Mouse (Mus musculus): ENCODE results near the gene Sufu.

Sufu gene

GRCm38 (mm10) chr19:46434591-46434990, 37.9 kb downstream of the Sufu start:
- no peak for DNase-seq

DNA sequence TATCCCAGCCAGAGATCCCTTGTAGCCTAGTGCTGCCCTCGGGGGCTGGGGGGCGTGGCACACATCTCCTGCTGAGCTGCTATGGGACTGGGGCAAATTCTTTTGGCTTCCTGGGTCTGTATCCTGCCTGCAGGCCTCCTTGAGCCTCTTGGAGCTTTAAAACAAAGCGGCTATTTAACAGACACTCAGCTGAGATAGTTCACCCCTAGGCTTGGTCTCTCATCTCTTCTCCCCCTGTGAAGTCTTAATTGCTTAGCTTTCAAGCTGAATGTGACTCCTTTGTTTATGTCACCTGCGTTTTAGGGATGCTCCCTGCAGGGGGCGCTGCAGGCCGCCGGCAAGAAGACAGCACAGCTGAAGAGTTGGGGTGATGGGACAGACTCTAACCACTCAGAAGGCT, 38.8 kb downstream of the Sufu start:
- DNase-seq = no peak

DNA sequence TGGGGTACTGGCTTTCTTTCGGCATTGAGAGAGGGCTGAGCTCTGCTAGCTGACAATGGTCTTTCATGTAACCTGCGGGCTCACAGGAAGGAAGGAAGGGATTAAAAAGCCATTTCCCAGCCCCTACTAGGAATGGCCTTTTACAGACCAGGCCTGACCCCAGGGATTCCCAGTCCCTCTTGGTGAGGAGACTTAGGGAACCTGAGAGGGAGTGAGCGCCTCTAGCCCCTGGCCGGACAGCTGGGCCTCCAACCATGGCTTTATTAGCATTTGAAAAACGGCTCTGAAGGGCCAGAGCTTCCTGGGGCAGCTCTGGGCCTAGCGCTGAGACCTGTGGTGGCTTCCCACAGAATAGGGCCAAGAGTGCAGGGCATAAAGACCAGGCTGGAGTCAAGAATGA, 46.8 kb downstream of the Sufu start:
- DNase-seq = no peak

GRCm38 (mm10) chr19:46444209-46444608, 47.5 kb downstream of the Sufu start:
- peak; percentile 94 for DNase-seq

DNA sequence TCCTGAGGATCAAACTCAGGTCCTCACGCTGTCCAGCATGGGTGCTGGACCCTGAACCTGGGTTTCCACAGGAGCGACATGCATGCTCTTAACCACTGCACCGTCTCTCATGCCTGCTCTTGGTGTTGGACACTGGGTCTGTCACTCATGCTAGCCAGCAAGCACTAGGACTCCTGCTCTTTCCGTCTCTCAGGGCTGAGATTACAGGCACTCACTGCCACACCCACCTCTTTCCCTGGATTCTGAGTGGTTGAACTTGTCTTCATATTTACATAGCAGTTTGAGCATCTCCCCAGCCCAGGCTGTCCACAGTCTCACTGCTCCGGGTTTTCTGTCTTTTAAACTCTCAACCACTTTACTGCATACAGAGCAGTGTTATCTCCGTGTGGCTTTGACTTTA, 48.9 kb downstream of the Sufu start:
- no peak for DNase-seq

DNA sequence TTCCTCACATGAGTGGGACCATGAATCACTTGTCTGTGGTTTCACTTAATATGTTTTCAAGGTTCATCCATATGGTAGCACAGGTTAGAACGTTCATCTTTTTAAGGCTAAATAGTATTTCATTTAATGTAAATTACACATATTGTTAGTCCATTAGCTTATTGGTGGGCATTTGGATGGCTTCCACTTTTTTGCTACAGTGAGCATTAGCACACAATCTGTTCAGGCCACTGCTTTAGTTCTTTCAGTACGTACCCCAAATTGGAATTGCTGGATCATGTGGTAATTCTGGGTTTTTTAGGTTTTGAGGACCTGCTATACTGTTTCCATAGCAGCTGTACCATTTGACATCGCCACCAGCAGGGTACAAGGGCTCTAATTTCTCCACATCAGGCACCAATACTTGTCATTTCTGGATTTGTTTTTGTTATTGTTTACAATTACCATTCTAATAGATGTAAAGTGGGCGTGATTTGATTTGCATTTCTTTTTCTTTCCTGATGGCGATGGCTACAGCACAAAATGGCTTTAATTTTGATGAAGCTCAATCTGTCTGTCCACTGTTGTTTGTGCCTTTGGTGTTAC, 49.8 kb downstream of the Sufu start:
- DNase-seq = no peak

- no peak for DNase-seq
Observed at GRCm38 (mm10) chr19:46447110-46447509, 50.4 kb downstream of the Sufu start.

GRCm38 (mm10) chr19:46447911-46448310, 51.2 kb downstream of the Sufu start:
- no peak for DNase-seq

DNA sequence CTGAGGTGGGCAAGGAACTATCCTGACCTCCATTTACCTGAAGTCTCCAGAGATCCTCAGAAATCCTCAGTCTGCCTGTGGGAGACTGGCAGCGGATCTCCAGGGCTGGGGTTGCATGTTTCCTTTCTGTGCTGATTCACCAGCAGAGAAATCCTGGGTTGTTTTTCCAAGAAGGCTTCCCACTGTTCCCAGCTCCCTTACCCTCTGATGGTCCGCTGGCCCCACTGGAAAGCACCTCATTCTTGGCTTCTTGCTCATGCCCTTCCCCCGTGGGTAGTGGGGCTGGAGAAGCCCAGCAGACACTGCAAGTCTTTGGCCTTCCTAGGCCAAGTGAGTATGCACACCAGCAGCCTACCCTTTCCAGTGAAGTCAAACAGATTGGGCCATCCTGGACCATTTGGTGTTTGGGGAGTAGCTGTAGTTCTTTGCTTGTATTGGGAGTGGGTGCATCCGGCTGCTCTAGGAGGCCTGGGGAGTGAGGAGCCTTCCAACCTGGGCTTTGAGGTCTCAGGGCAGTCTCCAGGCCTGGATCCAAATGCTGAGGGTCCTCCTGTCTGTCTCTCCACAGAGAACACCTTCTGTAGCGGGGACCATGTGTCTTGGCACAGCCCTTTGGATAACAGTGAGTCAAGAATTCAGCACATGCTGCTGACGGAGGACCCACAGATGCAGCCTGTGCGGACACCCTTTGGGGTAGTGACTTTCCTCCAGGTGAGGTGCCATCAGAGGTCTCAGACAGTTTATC, 52.7 kb downstream of the Sufu start:
- no peak for DNase-seq

GRCm38 (mm10) chr19:46452052-46452827, 55.5 kb downstream of the Sufu start:
- DNase-seq = peak; percentile 75

GRCm38 (mm10) chr19:46452916-46453315, 56.2 kb downstream of the Sufu start:
- no peak for DNase-seq

DNA sequence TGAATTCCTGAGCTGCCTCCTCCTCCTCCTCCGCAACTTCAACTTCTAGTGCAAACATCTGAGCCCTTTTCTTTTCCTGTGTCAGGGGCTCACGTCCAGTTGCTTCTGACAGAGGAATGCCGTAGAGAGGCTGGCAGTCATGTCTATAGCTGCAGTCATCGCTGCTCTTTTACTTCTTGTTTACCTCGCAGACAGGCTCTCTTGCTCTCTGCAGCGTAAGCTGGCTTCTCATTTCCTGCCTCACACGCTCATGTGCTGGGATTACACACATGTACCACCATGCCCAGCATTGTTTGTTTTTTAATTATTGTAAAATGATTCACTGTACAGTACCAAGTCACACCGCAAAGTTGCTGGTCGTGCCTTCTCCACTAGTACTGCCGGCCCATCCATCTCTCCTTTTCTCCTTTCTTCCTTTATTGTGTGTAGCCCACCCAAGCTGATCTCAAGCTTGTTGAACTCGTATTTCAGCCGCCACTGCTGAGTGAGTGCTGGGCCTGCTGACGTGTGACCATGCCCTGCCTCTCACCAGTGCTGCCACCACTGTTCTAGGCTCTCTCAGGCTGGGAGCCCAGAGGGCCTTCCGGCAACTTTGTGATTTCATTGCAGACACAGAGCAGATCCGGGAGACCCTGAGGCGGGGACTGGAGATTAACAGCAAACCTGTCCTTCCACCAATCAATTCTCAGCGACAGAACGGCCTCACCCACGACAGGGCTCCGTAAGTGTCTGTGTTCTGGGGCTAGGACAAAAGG, 57.6 kb downstream of the Sufu start:
- DNase-seq = no peak

GRCm38 (mm10) chr19:46455032-46455431, 58.3 kb downstream of the Sufu start:
- DNase-seq = no peak

GRCm38 (mm10) chr19:46455556-46455955, 58.9 kb downstream of the Sufu start:
- DNase-seq = no peak

- DNase-seq = no peak
Observed at GRCm38 (mm10) chr19:46456018-46456735, 59.5 kb downstream of the Sufu start.

- no peak for DNase-seq
Observed at GRCm38 (mm10) chr19:46457798-46458197, 61.1 kb downstream of the Sufu start.

- DNase-seq = no peak
Observed at GRCm38 (mm10) chr19:46459256-46459655, 62.6 kb downstream of the Sufu start.

- DNase-seq = no peak
Observed at GRCm38 (mm10) chr19:46459889-46460288, 63.2 kb downstream of the Sufu start.

DNA sequence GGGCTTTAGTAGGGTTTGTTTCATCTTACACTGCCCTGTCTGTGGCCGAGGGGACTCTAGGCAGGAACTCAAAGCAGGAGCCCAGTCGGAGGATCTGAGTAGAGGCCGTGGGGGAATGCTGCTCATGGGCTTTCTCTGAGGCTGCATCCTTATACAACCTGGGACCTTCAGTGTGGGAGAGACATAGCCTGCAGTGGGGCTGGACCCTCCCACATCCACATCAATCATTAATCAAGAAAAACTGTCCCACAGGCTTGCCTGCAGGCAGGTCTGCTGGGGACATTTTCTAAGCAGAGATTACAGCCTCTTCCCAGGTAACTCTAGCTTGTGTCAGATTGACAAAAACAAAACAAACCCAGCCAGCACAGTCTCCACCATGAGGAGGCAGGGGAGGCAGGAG, 65.9 kb downstream of the Sufu start:
- no peak for DNase-seq

DNA sequence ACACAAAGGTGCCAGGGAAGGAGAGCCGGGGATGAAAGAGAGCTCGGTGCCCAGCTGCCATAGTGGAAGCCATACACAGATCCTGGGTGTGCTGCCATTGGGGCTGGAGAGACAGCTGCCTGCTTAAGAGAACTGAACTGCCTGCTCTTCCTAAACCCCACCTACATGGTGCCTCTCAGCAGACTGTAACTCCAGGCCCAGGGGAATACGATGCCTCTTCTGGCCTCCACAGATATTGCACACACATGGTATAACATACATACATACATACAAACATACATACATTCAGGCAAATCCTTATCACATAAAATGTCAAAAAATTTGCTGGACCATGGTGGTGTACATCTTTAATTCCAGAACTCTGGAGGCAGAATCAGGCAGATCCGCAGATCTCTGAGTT, 66.8 kb downstream of the Sufu start:
- no peak for DNase-seq

- no peak for DNase-seq
Observed at GRCm38 (mm10) chr19:46466160-46466559, 69.5 kb downstream of the Sufu start.

- no peak for DNase-seq
Observed at GRCm38 (mm10) chr19:46467051-46467503, 70.4 kb downstream of the Sufu start.
